Mouse (Mus musculus): ENCODE measurements at regions not wholly inside any gene's neighbourhood (a gene's known extent, or its start where the extent isn't known, plus 50 kb on each side); places are given as distances from the start of the nearest gene placed in this dataset.

DNA sequence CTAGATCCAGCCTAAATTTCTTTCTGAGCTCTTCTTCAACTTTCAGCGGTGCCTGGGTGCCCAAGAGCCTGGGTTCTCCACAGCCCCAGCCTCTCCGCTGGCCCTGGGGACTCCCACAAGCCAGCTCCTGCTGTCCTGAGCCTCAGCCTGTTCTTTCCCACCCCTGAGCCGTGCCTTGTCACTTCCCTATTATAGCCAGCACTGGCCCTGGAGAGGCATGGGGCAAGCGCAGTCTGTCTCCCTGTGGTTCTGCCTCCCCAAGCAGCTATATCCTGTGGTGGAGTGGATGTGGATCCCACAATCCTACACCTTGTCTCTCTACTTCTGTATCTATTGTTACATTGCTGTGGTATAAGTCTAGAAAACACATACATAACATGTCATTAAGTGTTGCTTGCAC, 128.6 kb upstream of the Hgf start:
- no peak overlapping the region for H3K27ac ChIP-seq

DNA sequence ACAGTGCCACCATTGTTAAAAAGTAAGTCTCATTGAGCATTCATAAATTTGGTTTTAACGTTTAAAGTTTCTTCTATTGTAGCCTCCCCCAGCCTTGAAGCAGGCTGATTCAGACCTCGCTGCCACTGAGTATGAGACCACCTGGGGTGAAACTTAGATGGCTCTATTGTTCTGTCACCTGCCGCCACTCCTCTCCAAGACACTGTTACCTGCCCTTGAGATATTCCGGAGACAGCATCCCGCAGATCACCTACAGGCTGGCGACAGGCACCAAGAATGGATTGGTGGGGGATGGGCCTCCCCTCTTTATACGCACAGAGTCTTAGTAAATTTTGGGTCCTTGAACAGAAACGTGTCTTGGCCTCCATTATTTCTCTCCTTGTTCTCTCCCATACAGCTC, 128.0 kb upstream of the Hgf start:
- H3K27ac ChIP-seq: no peak overlapping the region
- no peak for TF ChIP-seq CTCF (conservative IDR thresholded peaks at IDR 0.05)
- H3K4me3 ChIP-seq: no peak overlapping the region
- no peak for DNase-seq (ENCODE audit: low spot score in 2 of 2)

More for the DNA sequence above, 128.6 kb upstream of the Hgf start:
- no peak for TF ChIP-seq CTCF (conservative IDR thresholded peaks at IDR 0.05)
- DNase-seq (ENCODE audit: low spot score in 2 of 2): no peak
- no peak overlapping the region for H3K4me3 ChIP-seq

DNA sequence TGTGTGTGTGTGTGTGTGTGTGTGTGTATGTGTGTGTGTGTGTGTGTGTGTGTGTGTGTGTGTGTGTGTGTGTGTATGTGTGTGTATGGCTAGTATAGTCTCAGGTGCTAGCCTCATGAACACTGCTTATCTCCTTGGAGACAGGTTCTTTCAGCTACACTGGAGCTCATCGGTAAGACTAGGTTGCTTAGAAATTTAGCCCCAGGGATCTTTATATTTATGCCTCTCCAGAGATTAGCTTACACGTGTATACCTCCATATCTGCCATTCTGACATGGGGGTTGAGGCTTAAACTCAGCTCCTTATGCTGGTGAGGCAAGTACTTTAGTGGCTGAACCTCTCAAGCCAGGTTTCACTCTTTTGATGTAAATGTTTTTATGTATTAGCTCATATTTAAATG, 127.0 kb upstream of the Hgf start:
- no peak for DNase-seq (ENCODE audit: low spot score in 2 of 2)
- TF ChIP-seq CTCF (conservative IDR thresholded peaks at IDR 0.05): no peak
- Histone ChIP-seq H3K27ac (no peak overlapping the region), H3K4me3 (no peak overlapping the region)

DNA sequence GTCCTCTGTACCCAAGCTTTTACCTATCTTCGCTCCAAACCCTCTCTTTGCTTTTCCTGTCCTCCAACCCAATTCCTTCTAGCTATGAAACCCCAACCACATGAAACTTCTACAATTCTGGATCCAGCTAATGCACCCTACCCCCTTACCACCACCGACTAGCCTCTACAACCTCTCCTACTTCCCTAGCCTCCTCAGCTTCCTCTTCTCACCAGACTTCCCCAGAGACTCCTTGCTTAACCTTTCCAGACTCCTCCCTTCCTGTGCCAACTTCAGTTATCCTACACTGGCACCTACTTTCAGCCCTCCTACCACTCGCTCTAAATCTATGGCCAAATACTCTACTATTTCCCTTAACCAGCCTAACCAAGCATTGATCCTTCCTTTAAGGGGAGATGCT, 118.7 kb upstream of the Hgf start:
- DNase-seq (ENCODE audit: low spot score in 2 of 2): no peak
- TF ChIP-seq CTCF (conservative IDR thresholded peaks at IDR 0.05): no peak
- Histone ChIP-seq H3K4me3 (no peak overlapping the region), H3K27ac (no peak overlapping the region)

DNA sequence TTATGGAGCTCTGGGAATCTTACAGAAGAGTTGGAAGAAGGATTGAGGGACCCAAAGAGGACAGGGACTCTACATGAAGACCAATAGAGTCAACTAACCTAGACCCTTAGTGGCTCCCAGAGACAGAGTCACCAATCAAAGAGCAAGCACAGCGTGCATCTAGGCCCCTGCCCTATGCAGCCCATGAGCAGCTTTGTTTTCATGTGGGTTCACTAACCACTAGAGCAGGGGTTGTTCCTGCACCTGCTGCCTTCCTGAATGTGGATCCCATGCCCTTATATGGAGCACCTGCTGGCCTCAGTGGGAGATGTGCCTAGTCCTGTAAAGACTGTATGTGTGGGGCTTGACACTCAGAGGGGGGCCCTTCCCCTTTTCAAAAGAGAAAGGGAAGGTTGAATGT, 108.2 kb upstream of the Hgf start:
- no peak for DNase-seq (ENCODE audit: low spot score in 2 of 2)
- Histone ChIP-seq H3K27ac (no peak overlapping the region), H3K4me3 (no peak overlapping the region)
- no peak for TF ChIP-seq CTCF (conservative IDR thresholded peaks at IDR 0.05)

DNA sequence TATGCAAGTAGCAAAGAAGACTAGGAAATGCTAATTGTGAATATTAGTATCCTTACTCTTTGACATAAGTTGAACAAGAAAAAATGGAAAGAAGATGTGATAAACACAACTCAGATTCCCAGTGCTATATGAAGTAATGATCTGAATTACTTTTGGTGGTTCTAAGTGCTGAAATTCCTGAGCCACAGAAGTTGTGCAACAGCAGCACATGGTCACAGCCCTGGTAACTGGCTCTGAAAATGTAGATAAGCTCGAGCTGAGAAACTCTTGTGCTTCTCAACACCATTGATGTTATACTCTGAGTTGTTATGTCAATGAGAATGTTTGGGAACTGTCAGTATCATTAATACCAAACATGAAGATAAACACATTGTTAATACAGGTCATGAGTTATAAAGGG, 106.3 kb upstream of the Hgf start:
- Histone ChIP-seq H3K27ac (no peak overlapping the region), H3K4me3 (no peak overlapping the region)
- no peak for TF ChIP-seq CTCF (conservative IDR thresholded peaks at IDR 0.05)
- no peak for DNase-seq (ENCODE audit: low spot score in 2 of 2)

DNA sequence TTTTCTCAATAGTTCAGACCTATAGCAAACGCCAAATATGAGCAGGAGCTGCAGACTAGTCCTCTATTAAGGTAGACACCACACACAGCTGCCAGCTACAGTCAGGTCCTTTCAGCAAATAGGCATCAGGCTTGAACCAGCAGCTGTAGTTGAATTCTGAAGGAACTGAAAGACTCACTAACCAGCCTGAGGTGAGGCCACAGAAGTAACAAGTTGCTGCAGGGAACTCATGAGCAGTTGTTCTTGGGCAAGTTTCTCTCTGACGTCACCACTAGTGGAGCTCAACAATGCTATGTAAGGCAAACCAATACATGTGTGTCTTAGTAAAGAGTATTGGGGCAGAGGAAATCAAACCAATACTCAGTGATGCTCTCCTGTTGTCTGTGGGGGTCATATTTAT, 91.5 kb upstream of the Hgf start:
- no peak for TF ChIP-seq CTCF (conservative IDR thresholded peaks at IDR 0.05)
- Histone ChIP-seq H3K27ac (no peak overlapping the region), H3K4me3 (no peak overlapping the region)
- DNase-seq (ENCODE audit: low spot score in 2 of 2): no peak

DNA sequence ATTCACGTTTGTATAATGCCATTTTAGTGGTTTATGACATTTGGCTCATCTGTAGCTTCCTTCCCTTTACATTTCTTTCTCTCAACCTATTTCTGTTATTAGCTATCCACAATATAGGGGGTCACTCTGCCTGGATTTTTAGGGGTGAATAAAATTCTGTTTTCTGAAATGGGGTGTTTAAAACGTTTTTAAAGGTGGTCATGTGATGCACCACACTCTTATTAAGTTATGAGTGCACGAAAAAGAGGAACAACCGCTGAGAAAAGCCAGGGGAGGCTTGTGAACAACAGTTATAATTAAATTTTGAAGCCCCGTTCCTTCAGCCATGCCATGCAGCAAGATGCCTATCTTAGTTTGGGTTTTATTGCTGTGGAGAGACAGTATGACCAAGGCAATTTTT, 87.0 kb upstream of the Hgf start:
- DNase-seq (ENCODE audit: low spot score in 2 of 2): no peak

DNA sequence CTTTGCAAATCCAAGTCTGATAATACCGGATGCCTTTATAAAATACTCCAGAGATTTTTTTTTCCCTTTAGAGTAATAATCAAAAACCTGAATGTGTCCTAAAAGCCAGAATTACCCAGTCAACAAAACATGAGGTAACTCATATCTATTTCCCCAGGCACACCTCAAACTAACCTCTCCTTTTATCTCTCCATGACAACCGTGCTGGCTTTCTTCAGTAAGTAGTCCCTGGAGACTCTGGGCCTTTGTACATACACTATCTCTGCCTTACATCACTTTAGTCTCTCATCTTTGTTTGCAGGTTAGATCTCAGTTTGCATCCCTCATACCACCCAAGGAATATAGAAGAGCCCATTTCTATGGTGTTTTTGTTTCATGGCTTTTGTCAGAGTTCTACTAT, 84.7 kb upstream of the Hgf start:
- no peak for DNase-seq (ENCODE audit: low spot score in 2 of 2)
- TF ChIP-seq CTCF (conservative IDR thresholded peaks at IDR 0.05): no peak
- Histone ChIP-seq H3K27ac (no peak overlapping the region), H3K4me3 (no peak overlapping the region)

More for the DNA sequence above, 87.0 kb upstream of the Hgf start:
- no peak overlapping the region for H3K27ac ChIP-seq
- no peak for TF ChIP-seq CTCF (conservative IDR thresholded peaks at IDR 0.05)
- no peak overlapping the region for H3K4me3 ChIP-seq

DNA sequence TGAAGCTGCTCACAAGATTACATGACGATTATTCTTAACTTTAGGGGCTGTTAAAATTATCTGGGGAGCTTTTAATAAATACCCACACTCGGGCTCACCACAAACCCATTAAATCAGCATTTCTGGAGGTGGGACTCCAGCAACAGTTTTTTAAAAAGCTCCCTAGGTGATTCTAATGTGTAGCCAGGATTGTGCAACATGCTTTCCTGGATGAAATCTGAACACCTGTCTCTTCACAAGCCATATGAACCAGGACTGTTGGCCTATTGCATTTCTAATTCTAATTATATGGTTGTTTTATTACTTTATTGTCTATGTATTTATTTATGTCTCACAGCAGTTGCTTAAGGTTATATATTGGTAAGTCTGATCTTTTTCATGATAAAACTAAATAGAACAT, 84.1 kb upstream of the Hgf start:
- Histone ChIP-seq H3K4me3 (no peak overlapping the region), H3K27ac (no peak overlapping the region)
- TF ChIP-seq CTCF (conservative IDR thresholded peaks at IDR 0.05): no peak
- DNase-seq (ENCODE audit: low spot score in 2 of 2): no peak

DNA sequence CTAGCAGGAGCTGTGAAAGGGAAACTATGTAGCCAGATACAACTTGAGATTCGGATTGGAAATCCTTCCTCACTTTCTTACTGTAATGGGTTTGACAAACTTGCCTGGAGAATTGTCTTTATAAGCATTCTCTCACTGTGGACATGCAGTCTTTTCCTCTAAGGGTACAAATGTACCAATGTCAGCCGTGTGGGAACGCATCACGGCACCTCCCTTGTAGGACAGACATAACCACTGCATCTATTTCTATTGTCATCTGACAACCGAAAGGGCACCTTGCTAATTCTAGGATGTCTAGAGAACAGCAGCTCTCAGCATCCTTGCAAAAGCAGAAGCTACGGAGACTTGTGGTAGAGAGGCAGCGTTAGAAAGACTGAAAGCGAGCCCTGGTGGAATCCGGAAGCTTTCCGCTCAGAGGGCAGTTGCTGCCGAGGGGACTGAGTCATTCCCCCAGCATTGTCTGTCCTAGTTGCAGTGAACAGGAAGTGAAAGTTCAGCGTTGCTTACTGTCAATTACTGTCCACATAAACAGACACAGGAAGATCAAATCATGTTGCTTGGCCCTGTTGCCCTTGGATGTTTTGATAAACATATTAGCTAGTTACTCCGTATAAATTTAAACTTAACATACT, 83.5 kb upstream of the Hgf start:
- peak in 1 of 2 experiments; percentile 6 for DNase-seq (ENCODE audit: low spot score in 2 of 2)
- Histone ChIP-seq H3K27ac (0 out of 2 replicates have a peak overlapping the region, but pooled peaks have one; percentile 0), H3K4me3 (no peak overlapping the region; the same call in 1 of the 2 replicates)
- TF ChIP-seq CTCF (conservative IDR thresholded peaks at IDR 0.05): no peak

DNA sequence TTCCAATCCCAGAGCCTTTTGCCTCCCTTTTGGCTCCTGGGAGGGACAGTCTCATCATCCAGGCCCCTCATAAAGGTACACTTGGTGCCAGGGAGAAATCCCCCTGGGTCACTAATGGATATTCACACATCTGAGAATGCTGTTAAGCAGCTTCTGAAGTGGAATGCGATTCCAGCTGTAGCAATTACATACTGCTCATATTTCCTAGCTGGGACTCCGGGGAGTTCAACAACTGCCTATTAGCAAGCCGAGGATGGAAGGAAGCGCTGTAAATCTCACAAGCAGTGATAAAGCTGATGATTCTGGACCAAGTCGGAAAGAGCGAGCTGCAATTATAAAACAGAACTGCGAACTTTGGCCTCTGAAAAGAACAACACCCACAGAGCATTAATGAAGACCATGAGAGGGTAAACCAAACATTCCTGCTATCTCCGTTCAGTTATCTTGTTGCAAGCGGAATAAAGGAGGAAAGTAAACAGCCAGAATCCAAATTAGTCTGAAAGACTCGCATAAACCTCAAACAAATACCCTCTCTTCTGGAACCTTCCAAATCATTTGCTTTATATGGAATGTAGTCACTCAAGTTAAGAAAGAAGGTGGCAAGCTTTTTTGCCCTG, 82.8 kb upstream of the Hgf start:
- TF ChIP-seq CTCF (conservative IDR thresholded peaks at IDR 0.05): no peak
- DNase-seq (ENCODE audit: low spot score in 2 of 2): no peak
- Histone ChIP-seq H3K4me3 (no peak overlapping the region), H3K27ac (0 out of 2 replicates have a peak overlapping the region, but pooled peaks have one; percentile 0)

DNA sequence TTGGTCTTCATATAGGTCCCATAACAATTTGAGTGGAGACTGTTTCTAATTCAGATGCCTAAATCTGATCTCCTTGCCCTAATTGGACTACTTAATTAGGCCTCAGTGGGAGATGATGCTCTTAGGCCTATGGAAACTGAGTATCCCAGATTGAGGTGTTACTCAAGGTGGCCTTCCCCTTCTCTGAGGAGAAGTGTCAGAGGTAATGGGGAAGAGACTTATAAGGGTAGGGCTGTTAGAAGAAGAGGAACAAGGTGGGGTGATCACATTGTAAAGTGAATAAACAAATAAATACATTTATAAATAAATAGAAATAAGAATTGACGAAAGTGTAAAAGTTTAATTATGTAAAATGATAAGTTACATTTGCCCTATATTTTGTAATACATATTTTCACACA, 65.3 kb upstream of the Hgf start:
- Histone ChIP-seq H3K27ac (no peak overlapping the region), H3K4me3 (no peak overlapping the region)
- no peak for TF ChIP-seq CTCF (conservative IDR thresholded peaks at IDR 0.05)
- no peak for DNase-seq (ENCODE audit: low spot score in 2 of 2)

DNA sequence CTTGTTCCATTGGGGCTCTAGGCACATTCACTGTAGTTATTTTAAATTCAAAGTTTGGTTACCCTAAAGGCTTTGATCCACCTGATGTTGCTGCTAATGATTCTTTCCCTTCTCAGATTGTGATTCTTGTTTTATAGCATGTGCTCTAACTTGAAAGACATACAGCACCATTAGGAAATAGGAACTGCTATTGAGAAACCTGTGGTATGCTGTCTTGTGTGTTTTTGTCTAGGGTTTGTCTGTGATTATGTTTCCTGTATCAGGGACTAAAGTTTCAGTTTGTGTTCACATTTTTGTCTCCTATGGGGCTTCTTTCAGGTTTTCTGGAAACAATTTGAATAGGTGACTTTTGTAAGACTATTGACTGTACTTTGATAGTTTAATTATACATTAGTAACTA, 63.5 kb upstream of the Hgf start:
- TF ChIP-seq CTCF (conservative IDR thresholded peaks at IDR 0.05): no peak
- H3K4me3 ChIP-seq: no peak overlapping the region
- H3K27ac ChIP-seq: no peak overlapping the region
- no peak for DNase-seq (ENCODE audit: low spot score in 2 of 2)

All from layer of hippocampus, adult 2 months (tissue).